Mouse (Mus musculus): ENCODE measurements around the gene Klrg2.
A peak's percentile ranks its signal among the peaks of the same experiment; 100 is the strongest.

GRCm38 (mm10) chr6:38677629-38678028 is 40.6 kb upstream of the Klrg2 start:
- TF ChIP-seq EP300 (IDR thresholded peaks at IDR 0.05; ENCODE audit: low read depth in 1 of 2, low read length in 2 of 2) = no peak
- peak; percentile 44; the same call in 1 of the 2 replicates for TF ChIP-seq POLR2AphosphoS2 (IDR thresholded peaks at IDR 0.05; ENCODE audit: low read length)
- peak in 2 of 3 experiments; percentile 34 to 35; a peak in 3 of 6 replicates for TF ChIP-seq CTCF (IDR thresholded peaks at IDR 0.05 in 2 of 3, conservative IDR thresholded peaks at IDR 0.05 in 1 of 3; ENCODE audit: control insufficient read depth in 1 of 3, insufficient read depth in 1 of 3, low read depth in 2 of 3, low read length in 3 of 3, poor library complexity in 1 of 3, severe bottlenecking in 1 of 3)
- TF ChIP-seq RAD21 (IDR thresholded peaks at IDR 0.05; ENCODE audit: low read depth, low read length) = no peak
- peak; percentile 97 for TF ChIP-seq USF1 (IDR thresholded peaks at IDR 0.05; ENCODE audit: low read depth, low read length)
- TF ChIP-seq ZNF384 (IDR thresholded peaks at IDR 0.05; ENCODE audit: low read depth, low read length) = no peak
- TF ChIP-seq KAT2A (conservative IDR thresholded peaks at IDR 0.05; ENCODE audit: low read depth, low read length) = no peak
- no peak for TF ChIP-seq ZMIZ1 (IDR thresholded peaks at IDR 0.05; ENCODE audit: low read depth, low read length)
- no peak for TF ChIP-seq ETS1 (IDR thresholded peaks at IDR 0.05; ENCODE audit: low read depth, low read length)
- TF ChIP-seq MEF2A (IDR thresholded peaks at IDR 0.05; ENCODE audit: extremely low read depth, insufficient replicate concordance, low read depth, low read length, poor library complexity, severe bottlenecking) = no peak
